Mouse (Mus musculus): ENCODE results near the gene Rpa3. TPM values are rescaled to one million over a fixed set of nuclear protein-coding genes. Genes with fewer than 3 reads are reported as not detected.

The Rpa3 gene
- 49.4 and 52.5 TPM in 2 replicates for polyA plus RNA-seq (2014; fragmentation: Nextera tagmentation; extraction: Ambion mirVana)

- H3K4me3 ChIP-seq (ENCODE audit: low read depth, low read length): peak within 1 kb of the TSS; percentile 77
- peak within 1 kb of the TSS; percentile 71 for H3K4me2 ChIP-seq (ENCODE audit: low read depth, low read length)
- peak; percentile 100 for ATAC-seq (ENCODE audit: low read depth)
- H3K36me3 ChIP-seq (ENCODE audit: control insufficient read depth, insufficient read depth, low read length): no peaks in the 10 kb centered on the region
- WGBS: under 1% methylated on average over 63 of the region's 64 CpGs
- peak within 1 kb of the TSS; percentile 72 for H3K27ac ChIP-seq (ENCODE audit: low read depth, low read length)
- H3K27me3 ChIP-seq (ENCODE audit: control insufficient read depth, insufficient read depth, low read length): no peaks in the 10 kb centered on the region
- H3K9me3 ChIP-seq (ENCODE audit: control insufficient read depth, low read length): no peaks in the 10 kb centered on the region
- H3K4me1 ChIP-seq (ENCODE audit: control insufficient read depth, insufficient read depth, low read length): 0 out of 2 replicates have a peak, but pooled peaks cover 10% of the 10 kb centered on the region
- H3K9ac ChIP-seq (replicated peaks; ENCODE audit: low read depth, low read length): peak within 1 kb of the TSS; percentile 68
Observed at GRCm38 (mm10) chr6:8259004-8259666, at the start of gene Rpa3, which contains the start of the genes Umad1 and Gm45062. Rpa3 (minus strand) TSS chr6:8259173. Umad1 (plus strand) TSS chr6:8259288. Gm45062 (plus strand) TSS chr6:8259450.

GRCm38 (mm10) chr6:8307878-8308775 is 49.2 kb upstream of the Rpa3 start:
- H3K4me2 ChIP-seq (ENCODE audit: low read depth, low read length): no peak overlapping the region
- no peaks in the 10 kb centered on the region for H3K27me3 ChIP-seq (ENCODE audit: control insufficient read depth, insufficient read depth, low read length)
- no peaks in the 10 kb centered on the region for H3K4me1 ChIP-seq (ENCODE audit: control insufficient read depth, insufficient read depth, low read length)
- no peaks in the 10 kb centered on the region for H3K9me3 ChIP-seq (ENCODE audit: control insufficient read depth, low read length)
- H3K4me3 ChIP-seq (ENCODE audit: low read depth, low read length): no peak overlapping the region
- no peak overlapping the region for H3K27ac ChIP-seq (ENCODE audit: low read depth, low read length)
- H3K36me3 ChIP-seq (ENCODE audit: control insufficient read depth, insufficient read depth, low read length): no peaks in the 10 kb centered on the region
- WGBS: 54% methylated on average over 6 of the region's 6 CpGs
- no peak overlapping the region for H3K9ac ChIP-seq (replicated peaks; ENCODE audit: low read depth, low read length)
- ATAC-seq (ENCODE audit: low read depth): peak; percentile 54

- Histone ChIP-seq H3K4me1 (ENCODE audit: control insufficient read depth, insufficient read depth, low read length) (no peaks in the 10 kb centered on the region), H3K4me3 (ENCODE audit: low read depth, low read length) (no peak overlapping the region), H3K9me3 (ENCODE audit: control insufficient read depth, low read length) (no peaks in the 10 kb centered on the region), H3K4me2 (ENCODE audit: low read depth, low read length) (no peak overlapping the region), H3K9ac (replicated peaks; ENCODE audit: low read depth, low read length) (no peak overlapping the region), H3K27me3 (ENCODE audit: control insufficient read depth, insufficient read depth, low read length) (no peaks in the 10 kb centered on the region), H3K27ac (ENCODE audit: low read depth, low read length) (no peak overlapping the region), H3K36me3 (ENCODE audit: control insufficient read depth, insufficient read depth, low read length) (no peaks in the 10 kb centered on the region)
- WGBS: 79% methylated on average over 6 of the region's 6 CpGs
- ATAC-seq (ENCODE audit: low read depth): no peak
Observed at GRCm38 (mm10) chr6:8299066-8299863, 40.3 kb upstream of the Rpa3 start.

- H3K9me3 ChIP-seq (ENCODE audit: control insufficient read depth, low read length): no peaks in the 10 kb centered on the region
- H3K4me3 ChIP-seq (ENCODE audit: low read depth, low read length): no peak overlapping the region
- WGBS: 86% methylated on average over 4 of the region's 4 CpGs
- no peaks in the 10 kb centered on the region for H3K4me1 ChIP-seq (ENCODE audit: control insufficient read depth, insufficient read depth, low read length)
- no peak overlapping the region for H3K9ac ChIP-seq (replicated peaks; ENCODE audit: low read depth, low read length)
- no peak overlapping the region for H3K4me2 ChIP-seq (ENCODE audit: low read depth, low read length)
- no peaks in the 10 kb centered on the region for H3K27me3 ChIP-seq (ENCODE audit: control insufficient read depth, insufficient read depth, low read length)
- no peak overlapping the region for H3K27ac ChIP-seq (ENCODE audit: low read depth, low read length)
- no peak for ATAC-seq (ENCODE audit: low read depth)
- H3K36me3 ChIP-seq (ENCODE audit: control insufficient read depth, insufficient read depth, low read length): no peaks in the 10 kb centered on the region
Observed at GRCm38 (mm10) chr6:8294048-8294784, 35.2 kb upstream of the Rpa3 start.

GRCm38 (mm10) chr6:8288755-8289580 is 30.0 kb upstream of the Rpa3 start:
- H3K36me3 ChIP-seq (ENCODE audit: control insufficient read depth, insufficient read depth, low read length): no peaks in the 10 kb centered on the region
- no peak overlapping the region for H3K27ac ChIP-seq (ENCODE audit: low read depth, low read length)
- ATAC-seq (ENCODE audit: low read depth): no peak
- no peaks in the 10 kb centered on the region for H3K9me3 ChIP-seq (ENCODE audit: control insufficient read depth, low read length)
- WGBS: 81% methylated on average over 4 of the region's 4 CpGs
- no peaks in the 10 kb centered on the region for H3K27me3 ChIP-seq (ENCODE audit: control insufficient read depth, insufficient read depth, low read length)
- H3K9ac ChIP-seq (replicated peaks; ENCODE audit: low read depth, low read length): no peak overlapping the region
- no peak overlapping the region for H3K4me2 ChIP-seq (ENCODE audit: low read depth, low read length)
- H3K4me1 ChIP-seq (ENCODE audit: control insufficient read depth, insufficient read depth, low read length): no peaks in the 10 kb centered on the region
- no peak overlapping the region for H3K4me3 ChIP-seq (ENCODE audit: low read depth, low read length)

- Histone ChIP-seq H3K36me3 (ENCODE audit: control insufficient read depth, insufficient read depth, low read length) (no peaks in the 10 kb centered on the region), H3K27ac (ENCODE audit: low read depth, low read length) (no peak overlapping the region), H3K4me1 (ENCODE audit: control insufficient read depth, insufficient read depth, low read length) (no peaks in the 10 kb centered on the region), H3K4me2 (ENCODE audit: low read depth, low read length) (no peak overlapping the region), H3K9me3 (ENCODE audit: control insufficient read depth, low read length) (no peaks in the 10 kb centered on the region), H3K4me3 (ENCODE audit: low read depth, low read length) (no peak overlapping the region), H3K27me3 (ENCODE audit: control insufficient read depth, insufficient read depth, low read length) (no peaks in the 10 kb centered on the region), H3K9ac (replicated peaks; ENCODE audit: low read depth, low read length) (no peak overlapping the region)
- ATAC-seq (ENCODE audit: low read depth): no peak
- WGBS: 92% methylated on average over 3 of the region's 3 CpGs
Observed at GRCm38 (mm10) chr6:8286146-8286545, 27.2 kb upstream of the Rpa3 start.

GRCm38 (mm10) chr6:8285401-8285960 is 26.5 kb upstream of the Rpa3 start:
- no peak overlapping the region for H3K9ac ChIP-seq (replicated peaks; ENCODE audit: low read depth, low read length)
- no peaks in the 10 kb centered on the region for H3K27me3 ChIP-seq (ENCODE audit: control insufficient read depth, insufficient read depth, low read length)
- no peaks in the 10 kb centered on the region for H3K9me3 ChIP-seq (ENCODE audit: control insufficient read depth, low read length)
- WGBS: 76% methylated on average over 3 of the region's 3 CpGs
- H3K4me2 ChIP-seq (ENCODE audit: low read depth, low read length): no peak overlapping the region
- no peaks in the 10 kb centered on the region for H3K36me3 ChIP-seq (ENCODE audit: control insufficient read depth, insufficient read depth, low read length)
- no peak for ATAC-seq (ENCODE audit: low read depth)
- no peak overlapping the region for H3K4me3 ChIP-seq (ENCODE audit: low read depth, low read length)
- no peak overlapping the region for H3K27ac ChIP-seq (ENCODE audit: low read depth, low read length)
- no peaks in the 10 kb centered on the region for H3K4me1 ChIP-seq (ENCODE audit: control insufficient read depth, insufficient read depth, low read length)
